Mouse (Mus musculus): ENCODE data around the gene C530008M17Rik. TPM values are rescaled to one million over a fixed set of nuclear protein-coding genes. Genes with fewer than 3 reads are reported as not detected.
A peak's percentile ranks its signal among the peaks of the same experiment; 100 is the strongest.

The C530008M17Rik gene
- polyA plus RNA-seq, 1 experiment from 2014 or later: 44.6 TPM

DNA sequence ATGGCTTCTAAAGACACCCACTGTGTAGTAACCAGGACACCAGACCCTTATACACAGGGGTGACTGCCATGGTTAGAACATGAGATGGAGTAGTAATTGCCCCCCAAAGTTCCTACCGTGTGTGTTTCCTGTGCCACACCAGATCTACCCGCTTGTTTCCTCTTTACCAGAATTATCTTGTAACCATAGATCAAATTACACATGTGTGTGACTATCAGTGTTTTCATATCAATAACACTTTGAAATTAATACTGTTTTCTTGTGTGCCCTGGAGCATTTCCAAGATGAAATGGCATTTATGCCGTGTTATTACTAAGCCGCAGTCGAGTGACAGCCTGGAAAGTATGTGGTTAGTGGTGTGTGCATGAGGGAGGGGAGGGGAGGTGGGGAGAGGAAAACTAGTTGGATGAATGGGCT lies 33.9 kb downstream of the C530008M17Rik start:
- DNase-seq (ENCODE audit: low spot score) (no peak), ATAC-seq (no peak)
- H3K9ac ChIP-seq (ENCODE audit: low read length): no peak overlapping the region
- H3K9me3 ChIP-seq (replicated peaks; ENCODE audit: control insufficient read depth, low read length): no peaks in the 10 kb centered on the region
- H3K27ac ChIP-seq (ENCODE audit: low read depth, low read length): no peak overlapping the region
- H3K36me3 ChIP-seq (ENCODE audit: control insufficient read depth, insufficient read depth, low read length): no peaks in the 10 kb centered on the region
- H3K4me2 ChIP-seq (ENCODE audit: low read length): no peak overlapping the region
- 82% methylated on average over 5 of the region's 5 CpGs for WGBS
- H3K4me3 ChIP-seq (ENCODE audit: low read depth, low read length): no peak overlapping the region
- no peaks in the 10 kb centered on the region for H3K4me1 ChIP-seq (ENCODE audit: control insufficient read depth, insufficient read depth, low read length)
- no peaks in the 10 kb centered on the region for H3K27me3 ChIP-seq (replicated peaks; ENCODE audit: control insufficient read depth, insufficient read depth, low read length)

DNA sequence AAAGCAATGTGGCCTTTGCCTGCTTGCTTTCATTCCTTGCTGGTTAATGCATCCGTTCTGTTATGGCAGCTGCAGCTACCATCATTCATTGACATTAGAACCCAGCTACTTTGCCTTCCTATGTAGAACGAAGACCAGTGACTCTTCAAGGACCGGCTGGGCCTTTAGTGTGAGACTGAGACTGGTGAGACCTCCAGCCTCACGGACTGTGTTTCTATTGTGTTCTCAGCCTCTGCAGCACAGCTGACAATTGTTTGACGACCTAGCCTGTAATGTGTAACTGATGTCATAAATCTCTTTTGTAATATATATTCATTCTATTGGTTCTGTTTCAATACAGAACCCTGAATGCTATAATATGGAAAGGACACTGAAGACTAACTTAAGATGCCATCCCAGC lies 34.9 kb downstream of the C530008M17Rik start:
- no peak for ATAC-seq
- Histone ChIP-seq H3K4me2 (ENCODE audit: low read length) (no peak overlapping the region), H3K4me3 (ENCODE audit: low read depth, low read length) (no peak overlapping the region), H3K9ac (ENCODE audit: low read length) (no peak overlapping the region), H3K27me3 (replicated peaks; ENCODE audit: control insufficient read depth, insufficient read depth, low read length) (no peaks in the 10 kb centered on the region), H3K9me3 (replicated peaks; ENCODE audit: control insufficient read depth, low read length) (no peaks in the 10 kb centered on the region), H3K4me1 (ENCODE audit: control insufficient read depth, insufficient read depth, low read length) (no peaks in the 10 kb centered on the region), H3K36me3 (ENCODE audit: control insufficient read depth, insufficient read depth, low read length) (no peaks in the 10 kb centered on the region), H3K27ac (ENCODE audit: low read depth, low read length) (no peak overlapping the region)
- WGBS: 83% methylated on average over 5 of the region's 5 CpGs
- no peak for DNase-seq (ENCODE audit: low spot score)

DNA sequence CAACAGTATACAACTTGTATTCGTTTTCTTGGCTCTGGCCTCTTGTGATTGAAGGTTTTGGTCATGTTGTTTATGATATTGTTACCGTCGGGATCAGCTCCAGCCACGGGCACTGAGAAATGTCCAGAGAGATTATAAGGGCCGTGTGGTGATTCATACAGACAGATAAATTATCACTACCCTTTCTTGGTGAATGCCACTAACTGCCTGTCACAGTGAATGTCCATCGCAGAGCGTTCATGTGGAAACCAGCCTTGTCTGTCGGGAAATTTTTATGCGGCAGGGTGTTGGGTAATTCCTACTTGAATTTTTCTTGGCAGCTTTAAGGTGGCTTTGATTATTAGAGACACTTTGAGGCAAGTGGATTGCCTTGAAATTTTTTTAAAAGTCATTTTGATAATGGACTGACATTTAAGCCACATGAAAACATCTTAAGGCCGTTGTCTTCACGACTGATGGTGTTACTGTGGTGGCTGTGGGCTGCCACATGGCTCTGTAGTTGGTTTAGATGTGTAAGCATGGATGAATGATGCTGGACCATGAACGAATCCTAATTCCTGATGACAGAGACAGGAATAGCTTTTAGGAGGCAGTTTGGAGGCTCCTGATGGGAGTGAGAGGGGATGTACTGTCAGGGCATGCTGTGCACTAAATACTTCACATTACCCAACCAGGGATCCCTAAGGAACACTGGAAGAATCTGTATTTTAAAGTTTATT lies 35.6 kb downstream of the C530008M17Rik start:
- no peak overlapping the region for H3K9ac ChIP-seq (ENCODE audit: low read length)
- no peak overlapping the region for H3K4me3 ChIP-seq (ENCODE audit: low read depth, low read length)
- DNase-seq (ENCODE audit: low spot score) (no peak), ATAC-seq (no peak)
- no peaks in the 10 kb centered on the region for H3K36me3 ChIP-seq (ENCODE audit: control insufficient read depth, insufficient read depth, low read length)
- no peaks in the 10 kb centered on the region for H3K9me3 ChIP-seq (replicated peaks; ENCODE audit: control insufficient read depth, low read length)
- no peak overlapping the region for H3K4me2 ChIP-seq (ENCODE audit: low read length)
- H3K27ac ChIP-seq (ENCODE audit: low read depth, low read length): no peak overlapping the region
- 87% methylated on average over 12 of the region's 12 CpGs for WGBS
- no peaks in the 10 kb centered on the region for H3K4me1 ChIP-seq (ENCODE audit: control insufficient read depth, insufficient read depth, low read length)
- H3K27me3 ChIP-seq (replicated peaks; ENCODE audit: control insufficient read depth, insufficient read depth, low read length): no peaks in the 10 kb centered on the region

- Histone ChIP-seq H3K36me3 (ENCODE audit: control insufficient read depth, insufficient read depth, low read length) (no peaks in the 10 kb centered on the region), H3K27me3 (replicated peaks; ENCODE audit: control insufficient read depth, insufficient read depth, low read length) (no peaks in the 10 kb centered on the region), H3K9me3 (replicated peaks; ENCODE audit: control insufficient read depth, low read length) (no peaks in the 10 kb centered on the region), H3K9ac (ENCODE audit: low read length) (no peak overlapping the region), H3K27ac (ENCODE audit: low read depth, low read length) (no peak overlapping the region; the same call in 1 of the 2 replicates), H3K4me3 (ENCODE audit: low read depth, low read length) (no peak overlapping the region), H3K4me1 (ENCODE audit: control insufficient read depth, insufficient read depth, low read length) (peaks cover 17% of the 10 kb centered on the region), H3K4me2 (ENCODE audit: low read length) (no peak overlapping the region)
- ATAC-seq (no peak), DNase-seq (ENCODE audit: low spot score) (peak; percentile 49)
- WGBS: 67% methylated on average over 7 of the region's 7 CpGs
These were observed 41.2 kb downstream of the C530008M17Rik start for GRCm38 (mm10) chr5:76697536-76697935.

- H3K4me1 ChIP-seq (ENCODE audit: control insufficient read depth, insufficient read depth, low read length): peaks cover 21% of the 10 kb centered on the region
- ATAC-seq (no peak), DNase-seq (ENCODE audit: low spot score) (no peak)
- H3K27me3 ChIP-seq (replicated peaks; ENCODE audit: control insufficient read depth, insufficient read depth, low read length): no peaks in the 10 kb centered on the region
- no peaks in the 10 kb centered on the region for H3K9me3 ChIP-seq (replicated peaks; ENCODE audit: control insufficient read depth, low read length)
- WGBS: 13% methylated on average over 2 of the region's 2 CpGs
- no peak overlapping the region for H3K4me2 ChIP-seq (ENCODE audit: low read length)
- no peak overlapping the region for H3K9ac ChIP-seq (ENCODE audit: low read length)
- H3K36me3 ChIP-seq (ENCODE audit: control insufficient read depth, insufficient read depth, low read length): no peaks in the 10 kb centered on the region
- H3K4me3 ChIP-seq (ENCODE audit: low read depth, low read length): no peak overlapping the region
- no peak overlapping the region for H3K27ac ChIP-seq (ENCODE audit: low read depth, low read length)
These were observed 41.9 kb downstream of the C530008M17Rik start for GRCm38 (mm10) chr5:76698187-76698586.

- WGBS: 73% methylated on average over 13 of the region's 13 CpGs
These were observed 45.0 kb downstream of the C530008M17Rik start for GRCm38 (mm10) chr5:76701127-76701853.

GRCm38 (mm10) chr5:76702104-76702503 lies 45.8 kb downstream of the C530008M17Rik start:
- Histone ChIP-seq H3K9ac (ENCODE audit: low read length) (no peak overlapping the region), H3K27ac (ENCODE audit: low read depth, low read length) (peak overlapping the region; percentile 54; the same call in 1 of the 2 replicates), H3K36me3 (ENCODE audit: control insufficient read depth, insufficient read depth, low read length) (no peaks in the 10 kb centered on the region), H3K9me3 (replicated peaks; ENCODE audit: control insufficient read depth, low read length) (no peaks in the 10 kb centered on the region), H3K4me1 (ENCODE audit: control insufficient read depth, insufficient read depth, low read length) (peaks cover 21% of the 10 kb centered on the region), H3K4me2 (ENCODE audit: low read length) (peak overlapping the region; percentile 16; the same call in 1 of the 2 replicates), H3K4me3 (ENCODE audit: low read depth, low read length) (no peak overlapping the region), H3K27me3 (replicated peaks; ENCODE audit: control insufficient read depth, insufficient read depth, low read length) (no peaks in the 10 kb centered on the region)
- peak; percentile 46 for ATAC-seq
- DNase-seq (ENCODE audit: low spot score): peak; percentile 72
- 29% methylated on average over 9 of the region's 9 CpGs for WGBS

More at GRCm38 (mm10) chr5:76701127-76701853, 45.0 kb downstream of the C530008M17Rik start:
- peak overlapping the region; percentile 54; the same call in 1 of the 2 replicates for H3K27ac ChIP-seq (ENCODE audit: low read depth, low read length)
- peaks cover 21% of the 10 kb centered on the region for H3K4me1 ChIP-seq (ENCODE audit: control insufficient read depth, insufficient read depth, low read length)
- no peak overlapping the region for H3K9ac ChIP-seq (ENCODE audit: low read length)
- DNase-seq (ENCODE audit: low spot score) (no peak), ATAC-seq (peak; percentile 27; the same call in 1 of the 2 replicates)
- H3K4me2 ChIP-seq (ENCODE audit: low read length): no peak overlapping the region
- no peaks in the 10 kb centered on the region for H3K27me3 ChIP-seq (replicated peaks; ENCODE audit: control insufficient read depth, insufficient read depth, low read length)
- no peaks in the 10 kb centered on the region for H3K36me3 ChIP-seq (ENCODE audit: control insufficient read depth, insufficient read depth, low read length)
- H3K9me3 ChIP-seq (replicated peaks; ENCODE audit: control insufficient read depth, low read length): no peaks in the 10 kb centered on the region
- H3K4me3 ChIP-seq (ENCODE audit: low read depth, low read length): no peak overlapping the region

GRCm38 (mm10) chr5:76702646-76703045 lies 46.3 kb downstream of the C530008M17Rik start:
- no peaks in the 10 kb centered on the region for H3K36me3 ChIP-seq (ENCODE audit: control insufficient read depth, insufficient read depth, low read length)
- no peak overlapping the region for H3K9ac ChIP-seq (ENCODE audit: low read length)
- DNase-seq (ENCODE audit: low spot score) (no peak), ATAC-seq (no peak)
- WGBS: 22% methylated on average over 12 of the region's 12 CpGs
- peak overlapping the region; percentile 16; the same call in 1 of the 2 replicates for H3K4me2 ChIP-seq (ENCODE audit: low read length)
- no peak overlapping the region for H3K4me3 ChIP-seq (ENCODE audit: low read depth, low read length)
- H3K27me3 ChIP-seq (replicated peaks; ENCODE audit: control insufficient read depth, insufficient read depth, low read length): no peaks in the 10 kb centered on the region
- no peaks in the 10 kb centered on the region for H3K9me3 ChIP-seq (replicated peaks; ENCODE audit: control insufficient read depth, low read length)
- peaks cover 21% of the 10 kb centered on the region for H3K4me1 ChIP-seq (ENCODE audit: control insufficient read depth, insufficient read depth, low read length)
- peak overlapping the region; percentile 35; the same call in 1 of the 2 replicates for H3K27ac ChIP-seq (ENCODE audit: low read depth, low read length)

Data from forebrain, embryonic 14.5 days (tissue).